Mouse (Mus musculus) small intestine, adult 10 weeks (tissue): ENCODE results near the gene Kcnk16. TPM values are rescaled to one million over a fixed set of nuclear protein-coding genes. Genes with fewer than 3 reads are reported as not detected.

Source experiments
- polyA plus RNA-seq: library from polyadenylated mRNA; stranded (reverse); fragments of 350-450 nt; fragmentation: Illumina TruSeq; extraction: RNeasy Lipid Tissue Mini Kit (QIAGEN cat#74804); gene quantifications from one replicate; pipeline ENCODE4 v1.2.3, GENCODE M21; 2014; ENCODE audit warnings: low replicate concordance

The Kcnk16 gene
- not detected for polyA plus RNA-seq

DNA sequence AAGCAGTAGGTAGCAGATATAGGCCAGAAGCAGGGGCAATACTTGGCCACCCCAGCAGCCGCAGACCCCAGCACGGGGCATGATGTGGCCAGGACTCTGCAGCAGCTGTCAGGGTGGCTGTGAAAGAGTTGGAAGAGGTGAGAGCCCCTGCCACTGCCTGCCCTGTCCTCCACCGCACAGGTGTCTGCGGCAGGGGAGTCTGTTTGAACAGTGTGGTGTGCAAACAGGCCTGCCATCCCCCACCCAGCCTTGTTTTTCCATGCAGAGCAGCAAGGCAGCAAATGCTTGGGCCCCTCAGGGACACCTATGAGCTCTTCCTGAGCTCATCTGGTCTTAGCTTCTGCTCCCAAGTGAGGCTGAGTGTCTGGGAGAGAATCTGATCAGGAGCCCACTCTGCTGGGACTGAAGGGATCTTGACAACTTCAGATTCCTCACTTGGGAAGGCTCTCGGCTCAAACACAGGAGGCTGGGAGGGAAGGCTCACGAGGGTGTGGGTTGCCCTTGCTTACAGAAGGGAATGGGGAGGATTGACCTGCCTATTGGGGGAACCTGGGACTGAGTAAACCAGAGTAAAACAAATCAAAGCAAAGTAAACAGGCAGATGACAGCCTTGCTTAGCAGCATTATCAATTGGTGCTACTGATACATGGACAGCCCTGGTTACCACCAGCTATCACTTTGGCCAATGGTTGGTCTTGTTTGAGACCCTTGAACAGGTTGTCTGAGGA, at the start of gene Kcnk16:
Gene Kcnk16, minus strand, starts transcription at position 118 of the 728 bp plus-strand sequence.

DNA sequence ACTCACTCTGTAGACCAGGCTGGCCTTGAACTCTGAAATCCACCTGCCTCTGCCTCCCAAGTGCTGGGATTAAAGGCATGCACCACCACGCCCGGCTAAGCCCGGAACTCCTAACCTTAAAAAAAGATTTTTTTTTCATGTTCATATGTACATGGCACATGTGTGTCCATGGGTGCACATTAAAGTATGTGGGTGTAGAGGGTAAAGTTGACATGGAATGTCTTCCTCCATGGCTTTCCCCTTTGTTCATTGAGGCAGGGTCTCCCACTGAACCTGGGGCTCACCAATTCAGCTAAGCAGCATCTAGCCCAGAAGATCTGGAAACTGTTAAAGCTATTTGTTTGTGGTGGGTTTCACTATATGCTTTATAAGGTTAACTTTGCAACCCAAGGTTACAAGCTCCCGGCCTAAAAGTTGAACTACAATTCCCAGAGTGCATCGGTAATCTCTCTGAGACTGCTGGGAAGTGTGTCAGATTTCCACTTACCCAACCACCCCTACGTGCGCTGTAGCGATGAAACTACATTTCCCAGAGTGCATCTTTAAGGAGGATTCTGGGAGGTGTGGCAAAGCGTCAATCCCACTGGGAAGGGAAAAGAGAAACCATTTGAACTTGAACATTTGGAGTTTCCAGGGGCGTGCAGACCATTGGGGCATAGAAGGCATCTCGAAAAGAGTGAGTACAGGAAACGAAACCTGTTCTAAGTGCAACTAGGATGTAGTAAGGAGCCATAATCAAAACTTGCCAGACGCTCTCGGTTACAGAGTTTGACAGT, 25.3 kb upstream of the Kcnk16 start, which contains the start of gene Nudt13:
Gene Nudt13, plus strand, starts transcription at position 581 of the 776 bp plus-strand sequence.

Other genes starting within 250 kb of the Kcnk16 start
- gene Saysd1, start 130.7 kb downstream of the Kcnk16 start, polyA plus RNA-seq = 1.3 TPM
- gene Kcnk5, start 87.4 kb downstream of the Kcnk16 start, polyA plus RNA-seq = 6.9 TPM
- gene Nudt13, start 25.5 kb upstream of the Kcnk16 start, polyA plus RNA-seq = 8.5 TPM
- 11.0 TPM for gene Ecd, start 78.9 kb upstream of the Kcnk16 start, polyA plus RNA-seq
- gene Fam149b, start 79.0 kb upstream of the Kcnk16 start, polyA plus RNA-seq = 32.9 TPM
- gene Dnajc9, start 119.7 kb upstream of the Kcnk16 start, polyA plus RNA-seq = 79.3 TPM
- 1.4 TPM for gene Mrps16, start 124.4 kb upstream of the Kcnk16 start, polyA plus RNA-seq
- not detected for gene Cfap70, start 183.0 kb upstream of the Kcnk16 start, polyA plus RNA-seq
- gene Anxa7, start 210.9 kb upstream of the Kcnk16 start, polyA plus RNA-seq = 78.3 TPM
- 2.3 TPM for gene Mss51, start 227.7 kb upstream of the Kcnk16 start, polyA plus RNA-seq